Comparison of ENCODE assay signal across 9 mouse cellular contexts in the genomic region with DNA sequence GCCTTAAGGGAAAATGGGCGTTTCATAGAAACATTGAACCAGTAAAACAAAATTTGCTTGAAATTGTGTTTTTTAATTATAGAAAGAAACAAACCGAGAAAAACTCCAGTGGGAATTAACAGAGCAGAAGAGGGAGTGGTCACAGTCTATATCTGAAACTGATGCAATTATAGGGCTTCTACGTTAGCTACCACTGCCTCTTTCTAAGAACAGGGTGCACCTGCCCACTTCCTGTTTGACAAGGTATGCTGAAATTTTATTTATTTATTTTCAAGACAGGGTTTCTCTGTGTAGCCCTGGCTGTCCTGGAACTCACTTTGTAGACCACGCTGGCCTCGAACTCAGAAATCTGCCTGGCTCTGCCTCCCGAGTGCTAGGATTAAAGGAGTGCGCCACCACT.
"Had no signal": no experiment of that assay in that cellular context is flagged by ENCODE, and none has a peak within 500 bp of the region (broad histone marks: within the 10 kb centered on the region; RNA-seq: fewer than 3 reads in every experiment).

No protein-coding gene starts in this region.

- ATAC-seq: intestine, postnatal 0 days; liver, postnatal 0 days; midbrain, embryonic 15.5 days had no signal

- DNase-seq: kidney, adult 8-10 months; kidney, postnatal 4 days; liver; liver, embryonic 13.5 days; liver, postnatal 0 days; lung, postnatal 14 days; thymus, postnatal 4 days had no signal
